In genomic region chr6:39536621-39537020, GRCm38 (mm10) we compare ENCODE assay signal across 26 mouse cellular contexts. TPM values are rescaled to one million over a fixed set of nuclear protein-coding genes. Genes with fewer than 3 reads are reported as not detected.
DNase-seq lines count a peak whose midpoint lies in the region; ATAC-seq lines count a peak whose summit lies in the region.
"Had no signal": no experiment of that assay in that cellular context is flagged by ENCODE, and none has a peak within 500 bp of the region (broad histone marks: within the 10 kb centered on the region; RNA-seq: fewer than 3 reads in every experiment).

No protein-coding gene starts in this region.

- H3K4me2 ChIP-seq in kidney, embryonic 14.5 days (replicated peaks; ENCODE audit: low read depth, low read length): no peak overlapping the region
- H3K4me2 ChIP-seq: embryonic facial prominence, embryonic 12.5 days; forebrain, embryonic 13.5 days; forebrain, embryonic 15.5 days had no signal

- no peak overlapping the region for H3K4me3 ChIP-seq in kidney, embryonic 14.5 days (ENCODE audit: low read length)
- H3K4me3 ChIP-seq: embryonic facial prominence, embryonic 10.5 days; embryonic facial prominence, embryonic 12.5 days; forebrain, embryonic 13.5 days; forebrain, embryonic 15.5 days had no signal

- no peak for ATAC-seq in kidney, embryonic 14.5 days (ENCODE audit: low FRiP score, low TSS enrichment)
- ATAC-seq: activated CD4-positive, CD25-positive, alpha-beta regulatory T cell, adult 4 months; CD4-positive, CD25-positive, alpha-beta regulatory T cell, adult 4 months; forebrain, embryonic 13.5 days; forebrain, embryonic 15.5 days; Patski had no signal

- 41% methylated on average over 1 of the region's 1 CpGs for WGBS in kidney, embryonic 14.5 days

- H3K9me3 ChIP-seq in kidney, embryonic 14.5 days (ENCODE audit: control insufficient read depth, low read length): 0 out of 2 replicates have a peak, but pooled peaks cover 4% of the 10 kb centered on the region
- H3K9me3 ChIP-seq: forebrain, embryonic 13.5 days; forebrain, embryonic 15.5 days; G1E had no signal

- peak; percentile 85 for DNase-seq in heart, adult 11 months
- no peak for DNase-seq in heart, adult 8-10 months (ENCODE audit: low spot score)
- peak; percentile 28 for DNase-seq in kidney, adult 11 months
- DNase-seq in kidney, postnatal 14 days: no peak
- DNase-seq in kidney, adult 9 months: peak; percentile 28
- DNase-seq: adrenal gland, adult 8-10 months; adrenal gland, postnatal 14 days; adrenal gland, postnatal 36 days; B cell, adult 2 months; cerebellum, adult 11-12 months; cerebellum, adult 2 months; cerebellum, adult 9-10 months; cerebellum, postnatal 10 days; cerebellum, postnatal 25 days had no signal

- H3K27ac ChIP-seq in kidney, embryonic 14.5 days (ENCODE audit: low read depth, low read length): no peak overlapping the region
- H3K27ac ChIP-seq: embryonic facial prominence, embryonic 10.5 days; embryonic facial prominence, embryonic 12.5 days; forebrain, embryonic 13.5 days; forebrain, embryonic 15.5 days had no signal

- no peak overlapping the region for H3K9ac ChIP-seq in kidney, embryonic 14.5 days (ENCODE audit: low read depth, low read length)
- H3K9ac ChIP-seq: embryonic facial prominence, embryonic 12.5 days; forebrain, embryonic 13.5 days; forebrain, embryonic 15.5 days had no signal

- peaks cover 28% of the 10 kb centered on the region for H3K4me1 ChIP-seq in kidney, embryonic 14.5 days (ENCODE audit: control insufficient read depth, insufficient read depth, low read length)

- no peaks in the 10 kb centered on the region for H3K36me3 ChIP-seq in kidney, embryonic 14.5 days (ENCODE audit: control insufficient read depth, insufficient read depth, low read length)
- H3K36me3 ChIP-seq: forebrain, embryonic 15.5 days; G1E had no signal

- H3K27me3 ChIP-seq in kidney, embryonic 14.5 days (ENCODE audit: control insufficient read depth, insufficient read depth, low read length): no peaks in the 10 kb centered on the region
- H3K27me3 ChIP-seq: CH12.LX; embryonic facial prominence, embryonic 12.5 days; forebrain, embryonic 13.5 days; forebrain, embryonic 15.5 days; Patski had no signal

RNA-seq across cellular contexts. Expression of gene Dennd2a, which starts 21.0 kb away (rescaled TPM):
- total RNA-seq in heart, adult 8-10 months (2022): 1 to 10 TPM; 4.6 to 6.4 (median 5.7) TPM
- 23.3 and 31.8 TPM in 2 replicates for polyA plus RNA-seq in kidney, embryonic 14.5 days (2014; fragmentation: Nextera tagmentation; extraction: Ambion mirVana)
- polyA plus RNA-seq: G1E had no signal

RNA-seq across cellular contexts. Expression of gene Adck2, which starts 37.1 kb away (rescaled TPM):
- 10 to 100 TPM in 3 of 4 experiments, 1 to 10 TPM in 1; 9.4 to 15.7 (median 13.7) TPM for total RNA-seq in heart, adult 8-10 months (2022)
- polyA plus RNA-seq in kidney, embryonic 14.5 days (2014; fragmentation: Nextera tagmentation; extraction: Ambion mirVana): 13.8 and 24.4 TPM in 2 replicates

RNA-seq across cellular contexts. Expression of gene Gm42420, which starts 48.9 kb away (rescaled TPM):
- not detected for total RNA-seq in heart, adult 8-10 months (2022)
- 2.1 TPM in 1 of 2 replicates, not detected in the other for polyA plus RNA-seq in kidney, embryonic 14.5 days (2014; fragmentation: Nextera tagmentation; extraction: Ambion mirVana)
- polyA plus RNA-seq: CD4-positive, CD25-positive, alpha-beta regulatory T cell, adult 4 months; embryonic facial prominence, embryonic 10.5 days; embryonic facial prominence, embryonic 12.5 days; embryonic facial prominence, embryonic 14.5 days; forebrain, embryonic 11.5 days; forebrain, embryonic 13.5 days; G1E had no signal

RNA-seq across cellular contexts. Expression of gene Ndufb2, which starts 55.8 kb away (rescaled TPM):
- total RNA-seq in heart, adult 8-10 months (2022): 100 to 1,000 TPM; 683 to 751 (median 738) TPM
- 304 and 445 TPM in 2 replicates for polyA plus RNA-seq in kidney, embryonic 14.5 days (2014; fragmentation: Nextera tagmentation; extraction: Ambion mirVana)

Comparison
In these comparisons a context has a peak if more than half of its experiments do, and no peak if none do; other contexts are left out.
1. DNase-seq: peak in heart, adult 11 months (single experiment), kidney, adult 11 months (single experiment) and kidney, adult 9 months (single experiment); none in heart, adult 8-10 months (single experiment) and kidney, postnatal 14 days (single experiment).